Mouse (Mus musculus): ENCODE data around the gene Nkd1.

Nkd1 gene

DNA sequence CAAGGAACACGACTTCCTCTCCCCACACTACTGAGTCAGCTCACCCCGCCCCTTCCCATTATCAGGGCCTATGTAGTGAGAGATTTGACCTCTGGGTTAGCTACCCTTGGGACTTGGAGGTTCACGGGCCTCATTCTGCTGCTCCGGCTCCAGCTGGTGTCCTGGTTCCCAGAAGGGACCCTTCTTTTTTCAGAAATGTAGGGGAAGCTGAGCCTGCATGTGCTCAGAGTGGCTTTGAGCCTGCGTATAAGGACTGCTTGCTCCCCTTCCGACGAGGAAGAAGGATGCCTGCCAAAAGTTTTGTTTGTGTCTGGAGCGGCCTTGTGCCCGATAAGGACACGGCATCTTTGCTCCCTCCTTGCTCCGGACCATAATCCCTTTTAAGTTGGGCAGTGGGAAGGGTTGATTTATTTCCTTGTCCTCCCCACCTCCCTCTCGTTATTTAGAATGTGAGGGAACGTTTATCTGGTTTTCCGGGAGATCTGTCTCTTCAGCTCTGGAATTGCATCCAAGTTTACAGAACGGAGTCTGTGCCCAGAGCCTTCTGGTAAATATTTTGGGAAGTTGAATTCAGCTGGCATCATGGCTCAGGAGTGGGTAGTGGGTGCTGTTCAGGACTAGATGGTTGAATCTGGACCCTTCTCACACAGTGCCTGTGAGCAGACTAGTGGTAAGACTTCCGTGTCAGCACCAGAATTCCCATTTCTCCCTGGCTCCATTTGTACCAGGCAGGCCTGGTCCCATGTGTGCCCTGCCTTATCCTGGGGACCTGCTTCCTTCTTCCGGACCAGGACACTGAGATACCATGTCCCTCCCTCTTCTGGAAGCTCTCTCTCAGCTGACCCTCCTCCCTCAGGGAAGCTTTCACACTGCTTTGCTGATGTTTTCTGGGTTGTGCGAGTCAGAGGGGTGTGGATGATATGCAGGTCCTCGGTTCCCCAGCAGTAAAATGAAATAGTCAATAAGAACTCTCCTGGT, 17.1 kb downstream of the Nkd1 start:
- peak; percentile 42 for DNase-seq (ENCODE audit: low spot score)

DNA sequence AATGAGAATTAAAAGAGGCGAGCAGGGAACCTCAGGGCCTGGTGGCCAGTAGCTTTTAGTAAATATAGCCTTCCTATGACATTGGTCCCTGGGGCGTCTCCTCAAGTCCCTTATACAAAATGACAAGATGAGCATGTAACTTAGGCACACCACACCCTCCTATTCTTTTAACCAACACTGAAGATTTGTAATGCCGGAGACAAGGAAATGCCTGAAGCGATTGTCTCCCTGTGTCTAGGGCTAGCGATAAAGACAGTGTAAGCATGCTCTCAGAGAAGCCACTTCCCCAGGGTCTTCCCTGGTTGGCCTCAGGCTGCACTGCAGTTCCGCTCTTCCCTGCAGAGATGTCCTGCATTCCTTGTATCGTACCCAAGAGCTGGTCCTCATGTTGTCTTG, 17.8 kb downstream of the Nkd1 start:
- DNase-seq (ENCODE audit: low spot score) = no peak

DNA sequence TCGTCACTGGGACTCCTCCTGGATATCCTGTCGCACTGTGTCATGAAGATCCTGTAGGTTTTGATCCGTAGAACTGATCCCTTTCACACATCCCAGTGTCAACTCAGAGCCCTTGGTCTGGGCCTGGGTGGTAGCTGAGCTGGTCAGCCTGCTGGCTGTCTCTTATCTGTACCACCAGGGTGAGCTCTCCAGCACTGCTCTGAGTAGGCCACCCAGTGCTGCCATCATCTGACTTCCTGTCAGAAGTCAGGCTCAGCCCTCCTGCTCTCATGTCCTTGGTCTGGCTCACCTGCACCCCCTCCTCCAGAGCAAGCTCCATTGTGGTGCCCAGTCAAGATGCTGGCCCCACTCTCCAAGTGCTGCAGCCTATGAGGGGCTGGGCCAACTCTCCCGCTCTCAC, 18.8 kb downstream of the Nkd1 start:
- no peak for DNase-seq (ENCODE audit: low spot score)

DNA sequence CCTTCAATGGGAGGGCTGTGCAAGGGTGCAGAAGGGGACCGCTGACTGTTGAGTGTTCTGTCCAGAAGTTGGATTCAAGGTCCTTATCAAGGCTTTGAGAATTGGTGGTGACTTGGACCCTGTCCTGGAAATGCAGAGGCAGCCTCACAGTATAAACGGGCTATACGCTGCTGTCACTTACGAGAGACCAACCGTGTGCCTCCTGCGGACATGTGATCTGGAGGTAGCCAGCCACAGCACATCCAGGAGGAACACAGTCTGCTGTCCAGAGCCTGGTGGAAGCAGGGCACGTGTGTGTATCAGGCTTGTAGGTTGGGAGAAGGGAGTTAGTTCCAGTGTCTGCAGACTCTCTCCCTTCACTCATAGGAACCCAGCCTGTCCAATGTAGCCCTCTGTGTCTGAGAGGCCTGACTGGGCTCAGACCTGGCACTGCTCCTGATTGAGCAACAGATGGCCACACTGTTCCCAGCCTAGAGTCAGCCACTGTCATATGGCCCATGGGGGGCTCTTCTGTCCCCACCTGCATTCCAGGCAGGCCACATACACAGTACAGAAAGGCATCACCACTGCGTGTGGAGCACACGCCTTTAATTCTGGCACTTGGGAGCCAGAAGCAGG, 21.6 kb downstream of the Nkd1 start:
- DNase-seq (ENCODE audit: low spot score) = no peak

DNA sequence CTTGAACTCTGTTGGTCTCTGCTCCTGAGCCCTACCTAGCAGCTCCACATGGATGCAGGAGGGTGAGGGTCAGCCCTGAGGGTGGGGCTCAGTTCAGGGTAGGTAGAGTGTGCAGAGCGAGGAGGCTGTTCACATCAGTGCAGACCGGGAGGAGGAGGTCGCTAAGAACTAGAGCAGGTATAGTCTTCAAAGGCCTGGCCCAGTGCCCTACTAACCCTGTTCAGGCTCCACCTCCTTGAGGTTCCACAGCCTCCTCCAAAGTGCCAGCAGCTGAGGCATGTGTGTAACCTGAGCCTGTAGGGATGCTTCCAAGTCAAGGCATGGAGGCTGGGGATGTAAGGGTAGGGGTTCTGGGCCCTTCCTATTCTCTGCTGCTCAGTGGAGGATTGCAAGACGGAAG, 23.5 kb downstream of the Nkd1 start:
- DNase-seq (ENCODE audit: low spot score) = no peak

GRCm38 (mm10) chr8:88545441-88545840, 24.3 kb downstream of the Nkd1 start:
- no peak for DNase-seq (ENCODE audit: low spot score)

DNA sequence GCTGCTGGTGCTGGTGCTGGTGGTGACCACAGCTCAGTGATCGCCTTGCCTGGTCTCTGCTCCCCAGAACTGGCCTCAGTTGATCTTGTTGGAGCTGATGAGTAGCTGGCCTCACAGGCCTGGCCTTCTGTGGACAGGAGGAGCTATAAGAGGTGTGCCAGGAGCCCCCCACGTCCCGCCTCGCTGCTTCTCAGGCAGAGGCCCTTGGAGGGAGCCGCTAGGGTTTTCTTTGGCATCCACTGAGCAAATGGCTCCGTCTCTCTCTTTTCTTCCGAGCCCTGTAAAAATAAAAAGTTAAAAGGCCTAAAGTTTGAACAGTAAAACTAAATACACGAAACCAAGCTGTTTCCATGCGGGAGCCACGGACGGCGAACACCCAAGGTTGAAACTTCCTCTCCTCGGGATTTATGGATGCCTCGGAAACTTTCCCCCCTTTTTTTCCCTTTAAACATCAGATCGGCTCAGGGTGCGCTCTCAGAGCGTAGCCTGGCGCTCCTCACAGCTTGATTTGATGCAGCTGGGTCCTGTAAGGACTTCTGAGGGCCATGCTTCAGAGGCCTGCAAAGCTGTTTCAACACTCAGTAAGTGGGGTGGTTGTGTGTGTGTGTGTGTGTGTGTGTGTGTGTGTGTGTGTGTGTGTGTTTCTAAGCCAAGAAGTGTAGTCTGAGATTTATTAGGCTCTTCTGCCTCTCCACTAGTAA, 25.0 kb downstream of the Nkd1 start:
- DNase-seq (ENCODE audit: low spot score) = no peak

DNA sequence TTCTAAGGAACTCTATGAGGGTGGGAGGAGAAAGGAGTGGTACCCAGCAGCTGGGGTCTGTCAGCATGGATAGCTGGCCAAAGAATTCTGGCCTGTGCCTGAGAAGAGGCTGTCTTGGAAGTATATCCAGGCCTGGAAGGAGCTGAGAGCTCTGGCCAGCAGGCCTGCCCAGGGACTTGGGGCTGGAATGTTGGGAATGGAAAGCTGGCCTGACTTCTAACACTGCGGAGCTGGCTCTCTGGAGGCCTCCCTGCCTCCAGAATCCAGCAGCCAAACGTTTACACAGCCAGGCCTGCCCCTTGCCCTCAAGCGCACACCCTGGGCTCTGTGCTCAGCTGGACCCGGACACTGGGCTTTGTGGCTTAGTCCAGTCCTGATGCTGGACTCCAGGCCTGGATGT, 34.5 kb downstream of the Nkd1 start:
- peak; percentile 64 for DNase-seq (ENCODE audit: low spot score)

DNA sequence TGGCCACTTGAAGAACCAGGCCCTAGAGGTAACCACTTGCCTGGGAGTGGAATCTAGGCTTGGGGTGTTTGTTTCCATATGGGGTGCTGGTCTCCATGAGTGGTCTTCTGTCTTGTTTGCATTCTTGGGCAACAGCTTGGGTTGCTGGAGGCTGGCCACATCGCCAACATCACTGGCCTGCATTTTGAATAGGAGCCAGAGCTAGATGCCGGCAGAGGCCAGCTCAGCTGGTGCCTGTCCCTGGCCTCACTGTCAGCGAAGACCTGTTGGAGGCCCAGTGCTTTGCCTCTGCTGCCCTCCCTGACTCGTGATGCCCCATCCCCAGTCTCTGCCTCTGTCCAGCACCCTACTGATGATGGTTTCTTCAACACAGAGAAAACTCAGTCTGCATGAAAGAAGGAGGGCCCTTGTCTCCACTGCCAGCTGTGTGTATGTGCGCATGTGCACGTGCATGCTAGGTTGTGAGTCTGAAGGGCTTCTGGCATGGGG, 38.9 kb downstream of the Nkd1 start:
- no peak for DNase-seq (ENCODE audit: low spot score)

GRCm38 (mm10) chr8:88561402-88561801, 40.2 kb downstream of the Nkd1 start:
- DNase-seq (ENCODE audit: low spot score) = no peak

GRCm38 (mm10) chr8:88564256-88564903, 43.2 kb downstream of the Nkd1 start:
- DNase-seq (ENCODE audit: low spot score) = no peak

- DNase-seq (ENCODE audit: low spot score) = no peak
Observed at GRCm38 (mm10) chr8:88566119-88566518, 45.0 kb downstream of the Nkd1 start.

- DNase-seq (ENCODE audit: low spot score) = no peak
Observed at GRCm38 (mm10) chr8:88567314-88568121, 46.4 kb downstream of the Nkd1 start.

- DNase-seq (ENCODE audit: low spot score) = no peak
Observed at GRCm38 (mm10) chr8:88568211-88568610, 47.1 kb downstream of the Nkd1 start.

- no peak for DNase-seq (ENCODE audit: low spot score)
Observed at GRCm38 (mm10) chr8:88569366-88569765, 48.2 kb downstream of the Nkd1 start.

DNA sequence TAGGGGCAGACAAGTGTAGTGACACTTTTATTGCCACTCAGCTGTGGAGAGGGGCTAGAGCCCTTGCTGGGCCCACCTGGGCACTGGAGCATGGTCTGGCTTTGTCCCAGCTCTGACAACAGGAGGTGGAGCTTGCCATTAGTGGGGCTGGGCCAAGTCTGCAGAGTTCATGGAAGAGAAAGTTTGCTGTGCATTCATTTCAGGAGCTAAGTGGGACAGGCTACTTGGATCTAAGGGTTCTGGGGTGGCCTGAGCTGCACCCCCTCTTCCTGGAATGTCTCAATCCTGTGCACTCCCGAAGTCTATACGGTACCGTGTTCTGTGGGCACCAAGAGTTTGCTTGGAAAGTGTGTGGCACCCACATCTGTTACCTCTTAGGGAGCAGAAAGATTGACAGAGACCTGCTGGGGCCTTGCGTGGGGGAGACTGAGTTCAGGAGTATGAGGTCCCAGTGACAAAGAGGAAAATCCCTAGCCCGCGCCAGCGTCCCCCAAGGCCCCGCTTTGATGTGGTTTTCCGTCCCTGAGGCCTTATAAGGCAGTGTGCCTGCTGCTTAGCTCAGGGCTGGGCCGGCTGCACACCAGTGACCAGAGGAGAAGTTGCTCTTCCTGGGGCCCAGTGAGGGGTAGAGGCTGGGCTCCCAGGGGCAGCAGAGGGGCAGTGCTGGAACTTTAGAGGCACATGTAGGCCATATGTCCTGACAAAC, 49.3 kb downstream of the Nkd1 start:
- DNase-seq (ENCODE audit: low spot score) = no peak

DNA sequence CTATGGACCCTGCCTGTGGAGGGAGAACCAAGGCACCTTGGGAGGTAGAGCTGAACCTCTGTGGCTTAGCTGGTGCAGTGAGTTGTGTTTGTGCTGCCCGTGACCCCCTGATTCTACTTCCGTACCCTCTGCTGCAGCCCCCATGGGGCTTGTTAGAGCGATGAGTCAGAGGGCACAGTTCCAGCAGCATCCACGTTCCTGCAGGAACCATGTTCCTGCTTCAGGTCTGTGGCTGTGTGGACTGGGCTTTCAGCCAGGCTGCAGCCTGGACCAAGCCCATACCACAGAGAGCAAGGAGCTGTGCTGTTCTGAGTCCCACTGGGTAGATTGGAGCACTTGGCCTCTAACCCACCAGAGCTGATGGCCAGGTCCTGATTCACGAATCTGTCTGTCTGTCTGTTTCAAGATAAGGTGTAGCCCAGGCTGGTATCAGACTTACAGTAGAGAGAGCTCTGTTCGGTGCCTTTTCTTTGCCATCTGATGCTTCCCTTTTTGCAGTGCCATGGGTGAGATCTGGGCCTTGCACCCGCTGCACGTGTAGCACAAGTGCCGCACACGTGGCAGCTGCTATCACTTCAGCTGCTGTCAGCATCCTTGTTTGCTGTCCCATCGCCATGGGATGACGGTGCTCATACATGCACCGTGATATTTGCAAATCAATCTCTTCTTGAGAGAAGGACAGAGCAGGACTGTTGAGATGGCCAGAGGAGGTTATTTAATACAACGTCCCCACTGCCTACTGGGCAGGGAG, 50.5 kb downstream of the Nkd1 start:
- DNase-seq (ENCODE audit: low spot score) = peak; percentile 43

DNA sequence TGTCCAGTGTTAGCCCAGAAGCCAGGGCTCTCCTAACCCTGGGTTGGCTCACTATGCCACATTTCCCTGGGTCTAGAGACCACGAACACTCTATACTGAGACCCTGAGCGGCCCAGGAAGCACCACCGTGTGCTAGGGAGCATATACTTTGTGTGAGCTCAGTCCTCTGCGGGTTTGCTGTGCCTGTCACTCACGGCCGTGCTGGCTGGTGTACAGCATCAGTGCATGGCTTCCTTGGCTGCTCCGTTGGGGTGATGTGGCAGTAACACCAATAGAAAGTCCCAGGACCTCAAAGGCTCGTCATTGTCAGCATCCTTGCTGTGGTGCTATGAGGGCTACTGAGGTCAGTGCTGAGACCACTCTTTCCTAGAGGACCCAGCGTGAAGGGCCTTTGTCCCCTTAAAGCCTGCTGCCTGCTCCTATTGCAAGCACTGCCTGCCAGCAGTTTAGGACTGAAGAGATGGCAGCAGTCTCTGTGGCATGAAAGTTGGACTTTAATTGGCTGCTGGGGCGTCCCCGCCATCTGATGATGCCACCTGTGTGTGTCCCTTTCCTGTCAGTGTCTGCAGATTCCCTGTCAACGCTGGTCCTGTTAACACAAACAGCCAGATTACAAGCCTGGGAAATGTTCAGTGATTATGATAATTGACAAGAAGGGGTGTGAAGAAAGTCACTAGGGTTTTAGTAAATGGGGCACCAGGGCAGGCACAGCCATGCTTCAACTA, 51.2 kb downstream of the Nkd1 start:
- no peak for DNase-seq (ENCODE audit: low spot score)

DNA sequence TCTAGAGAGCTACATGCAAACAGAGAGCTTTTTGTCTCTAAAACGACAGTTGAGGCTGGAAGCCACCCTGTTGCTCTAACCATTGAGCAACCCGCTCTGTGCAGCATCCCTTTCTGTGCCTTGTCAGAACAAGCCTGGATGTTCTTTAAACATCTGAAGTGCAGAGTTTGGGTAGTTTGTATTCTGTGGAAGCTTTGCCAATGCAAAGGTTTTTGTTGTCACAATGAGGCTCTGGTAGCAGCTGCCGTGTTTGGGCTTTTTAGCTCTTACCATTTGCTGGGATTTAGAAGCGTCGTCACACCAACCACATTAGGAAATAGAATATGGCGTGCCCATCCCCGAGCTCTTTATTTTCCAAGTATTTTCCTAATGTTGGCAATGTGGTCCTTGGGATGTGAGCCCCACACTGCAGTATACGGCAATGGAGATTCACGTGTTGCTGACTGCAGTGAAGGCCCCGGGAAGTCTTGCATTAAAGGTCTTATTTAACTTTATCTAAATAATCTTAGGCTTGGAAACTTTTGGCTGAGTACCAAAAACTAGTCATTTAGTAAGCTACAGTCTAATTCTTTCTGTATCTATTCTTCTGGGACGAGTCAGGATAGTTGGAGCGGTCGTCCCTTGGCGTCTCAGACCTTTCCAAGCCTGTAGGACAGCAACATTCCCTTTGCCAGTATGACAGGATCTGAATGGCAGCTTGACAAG, 51.9 kb downstream of the Nkd1 start:
- DNase-seq (ENCODE audit: low spot score) = no peak

All from testis, postnatal 14 days (tissue).